Mouse (Mus musculus): ENCODE data around the gene Opn4. TPM values are rescaled to one million over a fixed set of nuclear protein-coding genes. Genes with fewer than 3 reads are reported as not detected.

The Opn4 gene
- polyA plus RNA-seq (2012; rRNA removed), result not detected in 2 replicates

- no peak for DNase-seq (ENCODE audit: low read depth)
Measured at GRCm38 (mm10) chr14:34599941-34600340, at the start of gene Opn4. Gene Opn4, minus strand, starts transcription at chr14:34600142.

- DNase-seq (ENCODE audit: low read depth), result no peak
Measured at GRCm38 (mm10) chr14:34647870-34648475, 48.0 kb upstream of the Opn4 start.

- DNase-seq (ENCODE audit: low read depth), result no peak
Measured at GRCm38 (mm10) chr14:34644140-34644539, 44.2 kb upstream of the Opn4 start.

GRCm38 (mm10) chr14:34635721-34636120 lies 35.8 kb upstream of the Opn4 start:
- DNase-seq (ENCODE audit: low read depth), result no peak

- peak; percentile 91 for DNase-seq (ENCODE audit: low read depth)
Measured at GRCm38 (mm10) chr14:34635192-34635591, 35.2 kb upstream of the Opn4 start.

- no peak for DNase-seq (ENCODE audit: low read depth)
Measured at GRCm38 (mm10) chr14:34632722-34633448, 32.9 kb upstream of the Opn4 start.

GRCm38 (mm10) chr14:34626824-34627223 lies 26.9 kb upstream of the Opn4 start:
- peak; percentile 88 for DNase-seq (ENCODE audit: low read depth)

GRCm38 (mm10) chr14:34623531-34624210 lies 23.7 kb upstream of the Opn4 start:
- no peak for DNase-seq (ENCODE audit: low read depth)

- no peak for DNase-seq (ENCODE audit: low read depth)
Measured at GRCm38 (mm10) chr14:34623074-34623473, 23.1 kb upstream of the Opn4 start.

GRCm38 (mm10) chr14:34620611-34621376 lies 20.9 kb upstream of the Opn4 start:
- DNase-seq (ENCODE audit: low read depth), result peak; percentile 79

GRCm38 (mm10) chr14:34618808-34619207 lies 18.9 kb upstream of the Opn4 start:
- peak; percentile 67 for DNase-seq (ENCODE audit: low read depth)

- DNase-seq (ENCODE audit: low read depth), result no peak
Measured at GRCm38 (mm10) chr14:34616821-34617220, 16.9 kb upstream of the Opn4 start.

- DNase-seq (ENCODE audit: low read depth), result no peak
Measured at GRCm38 (mm10) chr14:34615625-34616024, 15.7 kb upstream of the Opn4 start.

GRCm38 (mm10) chr14:34615082-34615481 lies 15.1 kb upstream of the Opn4 start:
- no peak for DNase-seq (ENCODE audit: low read depth)

GRCm38 (mm10) chr14:34614551-34614950 lies 14.6 kb upstream of the Opn4 start:
- DNase-seq (ENCODE audit: low read depth), result no peak

- no peak for DNase-seq (ENCODE audit: low read depth)
Measured at GRCm38 (mm10) chr14:34613523-34613922, 13.6 kb upstream of the Opn4 start.

GRCm38 (mm10) chr14:34612222-34612621 lies 12.3 kb upstream of the Opn4 start:
- no peak for DNase-seq (ENCODE audit: low read depth)

GRCm38 (mm10) chr14:34611591-34611990 lies 11.6 kb upstream of the Opn4 start:
- DNase-seq (ENCODE audit: low read depth), result no peak

GRCm38 (mm10) chr14:34601910-34602309 lies 2.0 kb upstream of the Opn4 start:
- no peak for DNase-seq (ENCODE audit: low read depth)

- DNase-seq (ENCODE audit: low read depth), result no peak
Measured at GRCm38 (mm10) chr14:34595596-34596255, 4.2 kb downstream of the Opn4 start.

- DNase-seq (ENCODE audit: low read depth), result no peak
Measured at GRCm38 (mm10) chr14:34591741-34592535, 8.0 kb downstream of the Opn4 start.

Measured in gonadal fat pad, adult 2 months (tissue).